Mouse (Mus musculus) liver, embryonic 16.5 days (tissue): Measurements from ENCODE around the gene Evpl. TPM values are rescaled to one million over a fixed set of nuclear protein-coding genes. Genes with fewer than 3 reads are reported as not detected.

Experiments
- ATAC-seq: fragments of 200-750 bp; cut with Nextera tagmentation; 2 replicates; pipeline ENCODE4 v1.8.0; 2017; ENCODE audit warnings: low read depth, mild to moderate bottlenecking, moderate number of reproducible peaks, moderate library complexity
- H3K27ac ChIP-seq: fragments of 300-500 bp; sonication (generic); 2 replicates; pipeline ENCODE4 v1.5.1; 2014; ENCODE audit warnings: mild to moderate bottlenecking, low read length
- H3K27me3 ChIP-seq: fragments of 300-500 bp; sonication (generic); 2 replicates; pipeline ENCODE4 v1.6.1; 2014; ENCODE audit warnings: low read depth, low read length, mixed read lengths; ENCODE audit not compliant: control insufficient read depth, insufficient read depth
- H3K36me3 ChIP-seq: fragments of 300-500 bp; sonication (generic); 2 replicates; pipeline ENCODE4 v1.6.1; 2014; ENCODE audit warnings: mild to moderate bottlenecking; ENCODE audit not compliant: control insufficient read depth, insufficient read depth
- H3K4me1 ChIP-seq: fragments of 300-500 bp; sonication (generic); 2 replicates; pipeline ENCODE4 v1.6.1; 2014; ENCODE audit warnings: low read depth, low read length, mixed read lengths; ENCODE audit not compliant: control insufficient read depth
- H3K4me2 ChIP-seq: fragments of 300-500 bp; sonication (generic); 2 replicates; pipeline ENCODE4 v1.6.1; 2014; ENCODE audit warnings: low read depth, low read length, mixed read lengths
- H3K4me3 ChIP-seq: fragments of 300-500 bp; sonication (generic); 2 replicates; pipeline ENCODE4 v1.5.1; 2014; ENCODE audit warnings: low read depth, mild to moderate bottlenecking, low read length
- H3K9ac ChIP-seq: fragments of 300-500 bp; sonication (generic); 2 replicates; pipeline ENCODE4 v1.6.1; 2014; ENCODE audit warnings: low read depth, low read length
- H3K9me3 ChIP-seq: fragments of 300-500 bp; sonication (generic); replicated peaks from 2 replicates; pipeline ENCODE4 v1.6.1; 2016; ENCODE audit warnings: low read length; ENCODE audit not compliant: control insufficient read depth
- WGBS: fragments of 180-500 bp; shearing (Covaris S2); extraction: QIAGEN DNeasy Blood & Tissue Kit; methylation state at CpG from one replicate; pipeline ENCODE4 v1.1.7; 2014; ENCODE audit not compliant: insufficient replicate concordance; 5-methylcytosine and 5-hydroxymethylcytosine counted together
- polyA plus RNA-seq: library from polyadenylated mRNA; unstranded; fragments of >200 nt; fragmentation: Nextera tagmentation; extraction: Ambion mirVana; gene quantifications from 2 replicates; pipeline ENCODE4 v1.2.1, GENCODE M21; 2015

The Evpl gene
- polyA plus RNA-seq, 1 experiment from 2014 or later: 0.05 TPM

DNA sequence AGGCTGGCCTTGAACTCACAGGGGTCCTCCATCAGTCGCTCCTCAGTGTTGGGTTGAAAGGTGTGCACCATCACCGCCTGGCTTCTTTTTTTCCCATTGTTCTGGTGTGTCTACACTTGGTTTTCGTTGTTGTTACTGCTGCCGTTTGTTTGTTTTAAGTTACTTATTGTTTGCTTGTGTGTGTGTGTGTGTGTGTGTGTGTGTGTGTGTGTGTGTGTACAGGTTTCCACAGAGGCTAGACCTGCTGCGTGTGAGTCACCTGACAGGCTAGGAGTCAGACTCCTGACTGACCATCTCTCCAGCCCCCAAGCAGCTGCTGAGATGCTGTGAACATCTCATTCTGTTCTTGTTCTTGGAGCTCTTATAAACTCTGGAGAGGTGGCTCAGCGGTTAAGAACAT is 25.0 kb downstream of the Evpl start:
- Histone ChIP-seq H3K36me3 (no peaks in the 10 kb centered on the region), H3K27ac (no peak overlapping the region), H3K27me3 (no peaks in the 10 kb centered on the region), H3K9me3 (no peaks in the 10 kb centered on the region), H3K9ac (no peak overlapping the region), H3K4me3 (no peak overlapping the region), H3K4me2 (no peak overlapping the region), H3K4me1 (peaks cover 3% of the 10 kb centered on the region)
- no peak for ATAC-seq
- 71% methylated on average over 6 of the region's 6 CpGs for WGBS

DNA sequence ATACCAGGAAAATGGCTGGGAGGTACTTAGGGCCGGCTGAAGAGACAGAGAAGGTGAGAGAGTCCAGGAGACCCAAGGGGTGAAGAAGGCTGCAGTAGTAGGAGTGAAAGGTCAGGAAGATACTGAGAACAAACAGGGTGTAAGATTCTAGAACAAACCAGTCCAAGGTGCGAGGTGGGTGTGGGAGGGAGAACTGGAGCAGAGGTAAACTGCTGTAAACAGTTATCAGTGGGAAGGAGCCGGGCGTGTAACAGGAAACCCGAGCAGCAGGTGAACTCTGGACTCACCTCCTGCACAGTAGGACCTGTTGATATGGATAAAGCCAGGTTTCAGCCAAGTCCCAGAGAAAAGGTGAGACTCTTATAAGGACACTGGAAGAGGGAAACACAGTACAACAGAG is 27.2 kb downstream of the Evpl start:
- Histone ChIP-seq H3K9ac (no peak overlapping the region), H3K36me3 (peaks cover 3% of the 10 kb centered on the region; the same call in 1 of the 2 replicates), H3K4me2 (no peak overlapping the region), H3K4me3 (no peak overlapping the region), H3K27ac (no peak overlapping the region), H3K27me3 (no peaks in the 10 kb centered on the region), H3K9me3 (no peaks in the 10 kb centered on the region), H3K4me1 (peaks cover 3% of the 10 kb centered on the region; the same call in 1 of the 2 replicates)
- WGBS: 49% methylated on average over 5 of the region's 5 CpGs
- peak; percentile 41; the same call in 1 of the 2 replicates for ATAC-seq

DNA sequence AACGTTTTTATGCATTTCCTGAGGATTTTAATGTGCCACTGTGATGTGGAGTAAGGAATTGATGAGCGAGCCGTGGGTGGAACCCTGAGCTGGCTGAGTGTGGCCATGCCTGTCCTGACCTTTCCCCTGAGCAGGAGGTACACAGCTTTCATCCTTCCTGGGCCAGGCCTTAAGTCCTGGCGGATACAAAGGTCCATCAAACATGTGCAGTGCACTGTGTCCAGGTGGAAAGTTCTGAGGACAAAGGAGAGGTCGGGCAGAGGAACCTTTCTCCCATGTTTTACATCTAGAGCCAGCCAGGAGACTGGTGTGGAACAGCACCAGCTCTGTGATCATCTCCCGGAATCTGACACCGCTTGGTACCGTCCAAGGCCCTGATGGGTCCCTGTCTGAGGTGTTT is 28.6 kb downstream of the Evpl start:
- H3K4me3 ChIP-seq: no peak overlapping the region
- WGBS: 67% methylated on average over 8 of the region's 8 CpGs
- 0 out of 2 replicates have a peak, but pooled peaks have one; percentile 19 for ATAC-seq
- peaks cover 3% of the 10 kb centered on the region; the same call in 1 of the 2 replicates for H3K36me3 ChIP-seq
- no peak overlapping the region for H3K9ac ChIP-seq
- peaks cover 3% of the 10 kb centered on the region; the same call in 1 of the 2 replicates for H3K4me1 ChIP-seq
- no peaks in the 10 kb centered on the region for H3K9me3 ChIP-seq
- H3K27ac ChIP-seq: 0 out of 2 replicates have a peak overlapping the region, but pooled peaks have one; percentile 20
- no peak overlapping the region for H3K4me2 ChIP-seq
- no peaks in the 10 kb centered on the region for H3K27me3 ChIP-seq

DNA sequence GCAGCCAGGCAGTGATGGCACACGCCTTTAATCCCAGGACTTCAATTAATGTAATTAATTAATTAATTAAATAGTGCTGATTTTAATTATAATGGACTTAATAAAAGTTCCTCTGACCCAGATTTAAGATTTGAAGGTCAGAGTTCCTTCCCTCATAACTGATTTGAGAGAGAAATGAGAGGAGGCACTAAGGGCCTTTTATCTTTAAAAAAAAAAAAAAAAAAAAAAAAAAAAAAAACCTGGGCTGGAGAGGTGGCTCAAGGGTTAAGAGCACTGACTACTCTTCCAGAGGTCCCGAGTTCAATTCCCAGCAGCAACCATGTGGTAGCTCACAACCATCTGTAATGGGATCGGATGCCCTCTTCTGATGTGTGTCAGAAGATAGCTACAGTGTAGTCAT is 29.2 kb downstream of the Evpl start:
- Histone ChIP-seq H3K27me3 (no peaks in the 10 kb centered on the region), H3K4me3 (no peak overlapping the region), H3K36me3 (peaks cover 3% of the 10 kb centered on the region; the same call in 1 of the 2 replicates), H3K9ac (no peak overlapping the region), H3K4me2 (no peak overlapping the region), H3K27ac (no peak overlapping the region), H3K4me1 (peaks cover 3% of the 10 kb centered on the region; the same call in 1 of the 2 replicates), H3K9me3 (no peaks in the 10 kb centered on the region)
- ATAC-seq: no peak
- WGBS: 73% methylated on average over 3 of the region's 3 CpGs

DNA sequence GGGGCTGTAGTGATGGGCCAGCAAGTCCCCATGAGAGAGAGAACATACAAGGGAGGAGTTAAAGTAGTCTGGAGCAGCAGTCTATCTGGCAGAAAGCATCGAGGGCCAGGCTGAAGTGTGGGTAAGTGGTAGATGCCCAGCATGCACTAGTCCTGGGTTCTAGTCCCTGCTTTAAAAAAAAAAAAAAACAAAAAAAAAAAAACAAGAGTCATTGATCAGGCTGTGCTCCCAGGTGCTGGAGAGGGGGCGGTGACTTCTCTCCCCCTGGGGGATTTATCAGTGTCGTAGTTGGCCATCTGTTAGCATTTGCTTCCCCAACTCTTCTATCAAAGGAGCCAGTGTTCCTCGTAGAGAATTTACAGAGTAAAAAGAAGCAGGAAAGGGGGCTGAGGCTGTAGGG is 31.2 kb downstream of the Evpl start:
- no peak for ATAC-seq
- no peak overlapping the region for H3K9ac ChIP-seq
- H3K4me2 ChIP-seq: no peak overlapping the region
- H3K9me3 ChIP-seq: no peaks in the 10 kb centered on the region
- peaks cover 3% of the 10 kb centered on the region; the same call in 1 of the 2 replicates for H3K4me1 ChIP-seq
- WGBS: 63% methylated on average over 4 of the region's 4 CpGs
- no peaks in the 10 kb centered on the region for H3K27me3 ChIP-seq
- H3K4me3 ChIP-seq: no peak overlapping the region
- H3K27ac ChIP-seq: no peak overlapping the region
- H3K36me3 ChIP-seq: peaks cover 3% of the 10 kb centered on the region; the same call in 1 of the 2 replicates

DNA sequence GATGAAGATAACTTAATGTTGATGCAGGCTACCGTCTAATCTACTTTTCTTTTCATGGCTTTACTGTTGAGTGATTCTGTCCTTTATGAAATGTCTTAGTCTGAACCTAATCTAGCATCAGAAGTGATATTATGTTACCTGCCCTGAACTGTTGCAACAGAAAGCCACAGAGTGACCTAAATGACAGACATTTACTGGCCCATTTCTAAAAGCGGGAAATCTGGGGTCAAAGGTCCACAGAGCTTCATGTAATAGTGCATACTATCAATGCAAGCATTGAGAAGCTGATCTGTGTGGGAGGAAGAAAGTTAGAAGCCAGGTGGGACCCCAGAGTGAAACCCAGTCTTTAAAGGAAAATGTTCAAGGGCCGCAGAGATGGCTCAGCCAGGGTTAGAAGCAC is 34.7 kb downstream of the Evpl start:
- peaks cover 3% of the 10 kb centered on the region; the same call in 1 of the 2 replicates for H3K36me3 ChIP-seq
- H3K27me3 ChIP-seq: no peaks in the 10 kb centered on the region
- no peak overlapping the region for H3K9ac ChIP-seq
- ATAC-seq: no peak
- no peak overlapping the region for H3K4me2 ChIP-seq
- WGBS: 77% methylated on average over 3 of the region's 3 CpGs
- H3K27ac ChIP-seq: no peak overlapping the region
- no peaks in the 10 kb centered on the region for H3K9me3 ChIP-seq
- peaks cover 11% of the 10 kb centered on the region for H3K4me1 ChIP-seq
- no peak overlapping the region for H3K4me3 ChIP-seq

DNA sequence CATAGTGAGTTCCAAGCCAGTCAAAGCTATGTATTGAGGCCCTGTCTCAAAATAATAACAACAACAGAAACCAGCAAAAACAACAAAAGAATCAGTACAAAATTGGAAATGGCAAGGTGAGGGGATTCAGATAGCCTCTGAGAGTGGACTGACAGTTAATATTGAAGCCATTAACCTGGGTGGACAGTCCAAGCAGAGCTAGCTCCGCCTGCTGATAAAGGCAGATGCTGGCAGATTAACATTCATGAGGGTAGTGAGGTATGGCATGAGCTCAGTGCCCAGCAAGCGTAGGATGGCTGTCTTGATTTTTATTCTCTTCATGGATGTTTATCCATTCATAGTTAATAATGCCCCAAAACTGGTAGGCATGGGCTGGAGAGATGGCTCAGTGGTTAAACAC is 36.7 kb downstream of the Evpl start:
- Histone ChIP-seq H3K36me3 (peaks cover 2% of the 10 kb centered on the region; the same call in 1 of the 2 replicates), H3K9me3 (no peaks in the 10 kb centered on the region), H3K4me3 (no peak overlapping the region), H3K27me3 (no peaks in the 10 kb centered on the region), H3K27ac (no peak overlapping the region), H3K4me1 (peaks cover 20% of the 10 kb centered on the region), H3K4me2 (no peak overlapping the region), H3K9ac (no peak overlapping the region)
- no peak for ATAC-seq
- 79% methylated on average over 2 of the region's 2 CpGs for WGBS

DNA sequence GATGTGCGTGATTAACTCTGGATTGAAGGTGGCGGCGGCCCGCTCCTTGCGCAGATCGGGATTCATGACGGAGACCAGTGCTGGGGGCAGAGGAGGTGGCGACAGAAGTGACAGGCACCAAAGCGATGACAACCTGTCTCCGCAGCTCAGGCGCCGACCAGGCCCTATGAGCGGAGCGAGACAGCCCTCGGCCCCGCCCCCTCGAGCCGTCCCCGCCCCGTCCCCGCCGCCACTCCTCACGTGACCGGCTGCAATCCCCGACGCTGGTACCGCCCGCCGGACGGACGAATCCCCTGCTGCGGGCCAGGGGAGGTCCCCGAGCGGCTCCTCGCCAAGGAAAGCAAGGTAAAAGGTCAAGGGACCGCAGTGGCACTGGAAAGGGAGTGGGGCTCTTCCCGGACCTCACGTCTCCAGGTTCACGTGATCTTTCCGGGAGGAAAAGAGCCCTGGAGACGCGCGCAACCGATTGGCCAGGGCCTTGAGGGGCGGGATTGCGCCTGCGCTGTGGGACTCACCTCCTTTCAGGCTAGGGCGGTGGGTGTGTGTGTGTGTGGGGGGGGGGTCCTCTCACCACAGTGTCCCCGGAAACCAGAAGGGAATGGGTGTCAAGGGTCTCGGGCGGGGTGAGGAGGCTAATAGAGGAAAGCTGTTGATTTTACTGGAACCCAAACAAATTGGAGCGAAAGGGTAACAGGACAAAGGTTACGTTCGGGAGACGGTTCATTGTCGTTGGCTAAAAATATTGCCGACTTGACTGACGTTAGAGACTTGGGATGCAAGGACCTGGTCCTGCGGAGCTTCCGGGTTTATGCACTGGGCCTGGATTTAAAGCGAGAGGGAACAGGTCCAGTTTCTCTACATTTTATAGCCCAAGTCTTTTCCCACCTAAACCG is 39.0 kb downstream of the Evpl start, which contains the start of the genes Ten1 and Acox1:
Gene Ten1, plus strand, starts transcription at position 217 of the 893 bp plus-strand sequence.
Gene Acox1, minus strand, starts transcription at position 407 of the 893 bp plus-strand sequence.
- ATAC-seq: peak; percentile 93
- H3K27me3 ChIP-seq: no peaks in the 10 kb centered on the region
- peak within 1 kb of the TSS; percentile 92 for H3K4me3 ChIP-seq
- under 1% methylated on average over 62 of the region's 62 CpGs for WGBS
- peak within 1 kb of the TSS; percentile 80 for H3K4me2 ChIP-seq
- peak within 1 kb of the TSS; percentile 90 for H3K27ac ChIP-seq
- H3K9me3 ChIP-seq: no peaks in the 10 kb centered on the region
- H3K4me1 ChIP-seq: peaks cover 30% of the 10 kb centered on the region
- no peaks in the 10 kb centered on the region; the same call in 1 of the 2 replicates for H3K36me3 ChIP-seq
- H3K9ac ChIP-seq: peak within 1 kb of the TSS; percentile 80

DNA sequence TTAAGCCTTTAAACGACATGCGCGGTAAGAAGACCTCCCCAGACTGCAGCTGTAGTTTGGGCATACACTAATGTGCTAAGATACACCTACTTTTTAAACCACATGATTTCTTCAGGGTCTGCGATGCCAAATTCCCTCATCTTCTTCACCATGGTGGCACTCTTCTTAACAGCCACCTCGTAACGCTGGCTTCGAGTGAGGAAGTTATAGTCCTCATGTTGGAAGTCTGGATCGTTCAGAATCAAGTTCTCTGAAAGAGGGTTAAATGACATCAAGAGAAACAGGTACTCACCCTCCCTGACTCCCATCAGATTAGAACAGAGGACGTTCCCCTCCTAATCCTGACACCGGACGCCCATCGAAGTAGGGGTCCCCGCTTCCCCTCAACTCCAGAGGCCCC is 39.7 kb downstream of the Evpl start:
- no peak for ATAC-seq
- Histone ChIP-seq H3K9ac (peak overlapping the region; percentile 80), H3K4me3 (peak overlapping the region; percentile 92), H3K4me1 (peaks cover 30% of the 10 kb centered on the region), H3K9me3 (no peaks in the 10 kb centered on the region), H3K27ac (peak overlapping the region; percentile 90), H3K36me3 (no peaks in the 10 kb centered on the region; the same call in 1 of the 2 replicates), H3K27me3 (no peaks in the 10 kb centered on the region), H3K4me2 (peak overlapping the region; percentile 80)
- WGBS: 17% methylated on average over 13 of the region's 13 CpGs
